In the genomic region with DNA sequence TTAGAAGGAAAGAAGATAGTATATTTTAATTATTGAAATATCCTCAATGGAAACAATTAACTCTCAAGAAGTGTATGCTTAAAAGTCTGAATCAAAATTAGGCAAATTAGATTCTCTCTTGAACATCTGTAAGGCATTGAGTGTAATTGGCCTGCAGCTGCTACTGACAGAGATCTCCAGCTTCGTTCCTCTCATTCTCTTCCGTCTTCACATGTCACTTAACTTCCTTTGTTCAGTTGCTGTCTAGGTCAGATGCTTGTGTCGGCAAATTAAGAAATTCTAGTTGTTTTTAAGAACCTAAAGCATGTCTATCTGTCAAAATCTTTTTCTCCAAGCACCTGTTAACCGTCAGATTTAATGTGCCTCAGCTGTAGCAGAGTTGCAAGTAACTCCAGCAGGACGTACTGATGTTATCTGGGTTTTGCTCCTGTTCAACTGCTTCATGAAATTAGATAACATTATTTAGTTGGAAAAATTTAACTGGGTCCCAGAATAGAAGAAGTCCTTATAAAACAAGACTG, we compare ENCODE assay signal across 23 mouse cellular contexts.
DNase-seq lines count a peak whose midpoint lies in the region; ATAC-seq and TF ChIP-seq lines count a peak whose summit lies in the region.
"Had no signal": no experiment of that assay in that cellular context is flagged by ENCODE, and none has a peak within 500 bp of the region (broad histone marks: within the 10 kb centered on the region; RNA-seq: fewer than 3 reads in every experiment).

No protein-coding gene starts in this region.

- no peak overlapping the region for H3K4me3 ChIP-seq in kidney, postnatal 0 days (replicated peaks; ENCODE audit: low read depth, low read length)
- no peak overlapping the region for H3K4me3 ChIP-seq in embryonic facial prominence, embryonic 14.5 days (ENCODE audit: low read depth, low read length)
- H3K4me3 ChIP-seq in thymus, adult 2 months (ENCODE audit: control insufficient read depth, insufficient read depth, low read length) = no peak overlapping the region
- no peak overlapping the region for H3K4me3 ChIP-seq in hindbrain, postnatal 0 days (ENCODE audit: low read length)
- H3K4me3 ChIP-seq: forebrain, embryonic 10.5 days; heart, embryonic 15.5 days; neural tube, embryonic 15.5 days had no signal

- H3K27me3 ChIP-seq in kidney, postnatal 0 days (ENCODE audit: insufficient read depth, low read length) = no peaks in the 10 kb centered on the region
- H3K27me3 ChIP-seq in embryonic facial prominence, embryonic 14.5 days (replicated peaks; ENCODE audit: control insufficient read depth, insufficient read depth, low read length) = no peaks in the 10 kb centered on the region
- H3K27me3 ChIP-seq in thymus, adult 2 months (ENCODE audit: control insufficient read depth, insufficient read depth, low read length) = no peaks in the 10 kb centered on the region
- no peaks in the 10 kb centered on the region for H3K27me3 ChIP-seq in hindbrain, postnatal 0 days (ENCODE audit: insufficient read depth, low read length)
- H3K27me3 ChIP-seq: heart, embryonic 15.5 days; neural tube, embryonic 15.5 days had no signal

- no peaks in the 10 kb centered on the region for H3K9me3 ChIP-seq in kidney, postnatal 0 days (replicated peaks; ENCODE audit: low read length)
- no peaks in the 10 kb centered on the region for H3K9me3 ChIP-seq in embryonic facial prominence, embryonic 14.5 days (ENCODE audit: control insufficient read depth, low read length)
- no peaks in the 10 kb centered on the region for H3K9me3 ChIP-seq in hindbrain, postnatal 0 days (ENCODE audit: low read length)
- H3K9me3 ChIP-seq: forebrain, embryonic 10.5 days; heart, embryonic 15.5 days; neural tube, embryonic 15.5 days had no signal

- DNase-seq in kidney, postnatal 0 days (ENCODE audit: low spot score) = peak; percentile 27
- no peak for DNase-seq in kidney, postnatal 36 days
- DNase-seq in embryonic facial prominence, embryonic 14.5 days (ENCODE audit: low spot score) = peak; percentile 40
- DNase-seq in thymus, adult 2 months = peak; percentile 20
- no peak for DNase-seq in layer of hippocampus, adult 9-10 months (ENCODE audit: low spot score)
- DNase-seq in hindbrain, postnatal 0 days (ENCODE audit: low spot score) = no peak
- DNase-seq: adrenal gland, postnatal 10 days; cerebellum, adult 2 months; gastrocnemius, postnatal 14 days; kidney, adult 18-20 months; kidney, postnatal 10 days; left cerebral cortex, postnatal 4 days; lung, adult 18-20 months; lung, postnatal 14 days; midbrain, embryonic 14.5 days; right cerebral cortex, postnatal 4 days had no signal

- H3K4me1 ChIP-seq in kidney, postnatal 0 days (replicated peaks; ENCODE audit: insufficient read depth, low read length) = no peaks in the 10 kb centered on the region
- peaks cover 4% of the 10 kb centered on the region; the same call in 1 of the 2 replicates for H3K4me1 ChIP-seq in embryonic facial prominence, embryonic 14.5 days (ENCODE audit: control insufficient read depth, insufficient read depth, low read length)
- peaks cover 13% of the 10 kb centered on the region for H3K4me1 ChIP-seq in thymus, adult 2 months (replicated peaks; ENCODE audit: control insufficient read depth, insufficient read depth, low read length)
- no peaks in the 10 kb centered on the region for H3K4me1 ChIP-seq in hindbrain, postnatal 0 days (ENCODE audit: insufficient read depth, low read length)
- H3K4me1 ChIP-seq: neural tube, embryonic 15.5 days had no signal

- 19% methylated on average over 5 of the region's 5 CpGs for WGBS in kidney, postnatal 0 days
- WGBS in embryonic facial prominence, embryonic 14.5 days = 16% methylated on average over 5 of the region's 5 CpGs
- WGBS in thymus, adult 2 months = 5% methylated on average over 5 of the region's 5 CpGs
- WGBS in hindbrain, postnatal 0 days = 46% methylated on average over 5 of the region's 5 CpGs

- H3K36me3 ChIP-seq in kidney, postnatal 0 days (ENCODE audit: insufficient read depth, low read length) = no peaks in the 10 kb centered on the region
- H3K36me3 ChIP-seq in embryonic facial prominence, embryonic 14.5 days (ENCODE audit: control insufficient read depth, insufficient read depth, low read length) = no peaks in the 10 kb centered on the region
- H3K36me3 ChIP-seq in thymus, adult 2 months (ENCODE audit: control insufficient read depth, insufficient read depth, low read length) = no peaks in the 10 kb centered on the region
- H3K36me3 ChIP-seq in hindbrain, postnatal 0 days (ENCODE audit: insufficient read depth, low read length) = no peaks in the 10 kb centered on the region
- H3K36me3 ChIP-seq: forebrain, embryonic 10.5 days; heart, embryonic 15.5 days; neural tube, embryonic 15.5 days had no signal

- H3K4me2 ChIP-seq in kidney, postnatal 0 days (ENCODE audit: low read length) = no peak overlapping the region
- no peak overlapping the region for H3K4me2 ChIP-seq in embryonic facial prominence, embryonic 14.5 days (ENCODE audit: low read depth, low read length)
- H3K4me2 ChIP-seq in hindbrain, postnatal 0 days (ENCODE audit: low read depth, low read length) = no peak overlapping the region
- H3K4me2 ChIP-seq: heart, embryonic 15.5 days; liver, embryonic 11.5 days; neural tube, embryonic 15.5 days had no signal

- no peak for ATAC-seq in kidney, postnatal 0 days (replicated peaks; ENCODE audit: low FRiP score, low read depth)
- ATAC-seq in embryonic facial prominence, embryonic 14.5 days (ENCODE audit: low read depth) = no peak; the same call in 1 of the 2 replicates
- ATAC-seq in CD4-positive, CD25-positive, alpha-beta regulatory T cell, adult 4 months = no peak
- no peak for ATAC-seq in hindbrain, postnatal 0 days
- ATAC-seq: activated CD4-positive, CD25-positive, alpha-beta regulatory T cell, adult 4 months; hindbrain, embryonic 16.5 days had no signal

- H3K27ac ChIP-seq in kidney, postnatal 0 days = no peak overlapping the region
- H3K27ac ChIP-seq in embryonic facial prominence, embryonic 14.5 days (replicated peaks; ENCODE audit: low read depth, low read length) = no peak overlapping the region
- no peak overlapping the region for H3K27ac ChIP-seq in thymus, adult 2 months (ENCODE audit: control insufficient read depth, insufficient read depth, low read length)
- no peak overlapping the region for H3K27ac ChIP-seq in hindbrain, postnatal 0 days
- H3K27ac ChIP-seq: forebrain, embryonic 10.5 days; heart, embryonic 15.5 days; neural tube, embryonic 15.5 days had no signal

- H3K9ac ChIP-seq in kidney, postnatal 0 days (ENCODE audit: low read depth, low read length) = no peak overlapping the region
- no peak overlapping the region for H3K9ac ChIP-seq in embryonic facial prominence, embryonic 14.5 days (ENCODE audit: low read depth, low read length)
- no peak overlapping the region for H3K9ac ChIP-seq in hindbrain, postnatal 0 days (replicated peaks; ENCODE audit: low read length)
- H3K9ac ChIP-seq: heart, embryonic 15.5 days; neural tube, embryonic 15.5 days had no signal

- no peak for TF ChIP-seq CTCF in kidney, postnatal 0 days (IDR thresholded peaks at IDR 0.05; ENCODE audit: low read depth)
- TF ChIP-seq CTCF in thymus, adult 2 months (IDR thresholded peaks at IDR 0.05; ENCODE audit: borderline replicate concordance, control insufficient read depth, extremely low read depth, insufficient read depth, low read length, poor library complexity) = no peak
- TF ChIP-seq CTCF in hindbrain, postnatal 0 days (IDR thresholded peaks at IDR 0.05; ENCODE audit: low read depth) = no peak

- no peak for TF ChIP-seq POLR2A in thymus, adult 2 months (IDR thresholded peaks at IDR 0.05; ENCODE audit: control insufficient read depth, extremely low read depth, insufficient read depth, low read length, poor library complexity)

Comparison
In these comparisons a context has a peak if more than half of its experiments do, and no peak if none do; other contexts are left out.
1. DNase-seq: peak in kidney, postnatal 0 days (single experiment), embryonic facial prominence, embryonic 14.5 days (single experiment) and thymus, adult 2 months (single experiment); none in kidney, postnatal 36 days (0 of 2), layer of hippocampus, adult 9-10 months (single experiment) and hindbrain, postnatal 0 days (single experiment).